Mouse (Mus musculus): Measurements from ENCODE around the gene Triobp.

DNA sequence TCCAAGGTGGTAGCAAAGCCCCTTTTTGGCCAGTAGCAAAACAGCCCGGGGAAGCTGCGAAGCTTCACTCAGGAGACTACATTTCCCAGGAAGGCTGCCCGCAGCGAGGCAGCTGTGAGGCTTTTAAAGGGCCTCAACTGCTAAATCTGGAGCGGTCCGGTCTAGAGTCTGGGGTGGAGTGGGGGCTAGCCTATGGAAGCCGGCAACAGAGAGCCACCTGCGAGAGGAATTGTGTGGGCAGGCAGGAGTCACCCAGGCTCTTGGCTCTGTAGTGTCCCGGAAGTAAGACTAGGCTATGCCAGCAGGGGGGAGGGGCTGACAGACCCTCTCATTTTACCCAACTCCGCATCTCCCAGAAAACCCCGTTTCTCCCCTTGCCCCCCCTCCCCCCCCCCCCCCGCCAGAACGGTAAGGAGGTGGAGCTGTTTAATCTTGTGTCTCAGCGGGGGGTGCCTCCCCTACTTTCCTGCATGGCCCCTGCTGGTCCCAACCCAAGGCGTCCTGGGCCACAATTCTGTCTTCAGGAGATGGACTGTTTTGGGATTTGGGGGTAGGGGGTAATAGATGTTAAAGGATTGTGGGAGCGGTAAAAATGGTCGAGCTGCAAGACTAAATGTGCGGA, 78.3 kb downstream of the Triobp start:
- TF ChIP-seq CTCF (IDR thresholded peaks at IDR 0.05; ENCODE audit: low read depth) (no peak), EP300 (IDR thresholded peaks at IDR 0.05; ENCODE audit: low read depth) (no peak)

All from heart, postnatal 0 days (tissue).